Mouse (Mus musculus): Measurements from ENCODE around the gene Gm21776. TPM values are rescaled to one million over a fixed set of nuclear protein-coding genes. Genes with fewer than 3 reads are reported as not detected.

Gene Gm21776
- polyA plus RNA-seq (2012; ENCODE audit: low replicate concordance), result not detected in 2 replicates

DNA sequence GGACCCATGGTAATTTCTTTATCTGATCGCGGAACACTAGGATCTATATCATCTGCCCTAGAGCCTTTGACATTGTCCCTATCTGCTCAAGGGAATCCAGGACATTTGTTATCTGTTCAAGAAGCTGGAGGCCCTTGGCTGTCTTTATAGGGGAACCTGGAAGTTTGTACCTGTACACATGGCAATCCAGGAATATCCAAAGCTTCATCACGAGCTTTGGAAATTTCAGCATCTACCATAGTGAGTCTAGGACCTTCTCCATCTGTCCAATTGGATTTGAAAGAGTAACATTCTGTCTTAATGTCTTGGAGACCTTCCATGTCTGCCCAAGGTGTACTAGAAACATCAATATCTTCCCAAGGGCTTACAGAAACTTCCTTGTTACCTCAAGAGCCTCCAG lies at the start of gene Gm21776:
Gene Gm21776, plus strand, starts transcription at position 301 of the 400 bp plus-strand sequence.

Measured in leukemia stem cell, adult 10-12 weeks (primary cell).